Mouse (Mus musculus) heart, postnatal 36 days (tissue): Measurements from ENCODE around the gene Etfrf1. TPM values are rescaled to one million over a fixed set of nuclear protein-coding genes. Genes with fewer than 3 reads are reported as not detected.
A peak's percentile ranks its signal among the peaks of the same experiment; 100 is the strongest.

Experiments used
- DNase-seq, 2 experiments: peaks; one replicate each; pipeline ENCODE4 v3.0.0; 2021 to 2022
- intact Hi-C: fragments of 180-260 bp; cut with DNase I; formaldehyde crosslinking; loops from one replicate; pipeline ENCODE4 v1.15.1; 2025
- total RNA-seq, 2 experiments: library from RNA; stranded (reverse); gene quantifications; 2 replicates each; pipeline ENCODE4 v1.2.3; 2021

Gene Etfrf1
- total RNA-seq, 2 experiments from 2014 or later: 103 to 119 TPM

- intact Hi-C loops: no loop called here
These were observed 4.9 kb downstream of the Etfrf1 start for GRCm38 (mm10) chr6:145215826-145216225.

GRCm38 (mm10) chr6:145224246-145224645, 13.3 kb downstream of the Etfrf1 start:
- intact Hi-C loops: no loop called here
- DNase-seq: no peak

More at GRCm38 (mm10) chr6:145215826-145216225, 4.9 kb downstream of the Etfrf1 start:
- no peak for DNase-seq

GRCm38 (mm10) chr6:145226296-145226695, 15.4 kb downstream of the Etfrf1 start:
- no peak for DNase-seq
- intact Hi-C loops: no loop called here

- intact Hi-C loops: no loop called here
- DNase-seq: no peak
These were observed 23.5 kb downstream of the Etfrf1 start for GRCm38 (mm10) chr6:145234391-145234790.

- intact Hi-C loops: no loop called here
- no peak for DNase-seq
These were observed 24.4 kb downstream of the Etfrf1 start for GRCm38 (mm10) chr6:145235367-145235766.

DNA sequence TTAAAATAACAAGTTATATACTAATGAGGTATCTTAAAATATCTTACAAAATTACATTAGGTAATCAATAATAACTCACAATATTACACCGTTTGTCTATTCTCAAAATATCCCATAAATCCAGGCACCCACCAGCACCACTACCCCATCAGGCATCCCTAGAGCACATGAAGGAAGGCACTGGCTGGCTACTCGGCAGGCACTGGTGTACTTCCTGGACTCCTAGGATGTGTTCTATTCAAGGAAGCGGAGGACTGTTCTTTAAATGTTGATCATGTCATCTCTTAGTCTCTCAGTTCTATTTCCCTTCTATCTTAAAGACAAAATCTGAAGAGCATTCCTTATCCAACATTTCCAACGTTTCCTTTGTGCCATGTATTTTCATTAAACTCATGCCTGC, 26.2 kb downstream of the Etfrf1 start:
- DNase-seq: no peak
- intact Hi-C loops: no loop called here

GRCm38 (mm10) chr6:145240285-145240684, 29.4 kb downstream of the Etfrf1 start:
- intact Hi-C loops: loop anchor here (10.0 kb wide), 1 partner anchor 555 kb away; no protein-coding TSS in a partner anchor
- DNase-seq: no peak

DNA sequence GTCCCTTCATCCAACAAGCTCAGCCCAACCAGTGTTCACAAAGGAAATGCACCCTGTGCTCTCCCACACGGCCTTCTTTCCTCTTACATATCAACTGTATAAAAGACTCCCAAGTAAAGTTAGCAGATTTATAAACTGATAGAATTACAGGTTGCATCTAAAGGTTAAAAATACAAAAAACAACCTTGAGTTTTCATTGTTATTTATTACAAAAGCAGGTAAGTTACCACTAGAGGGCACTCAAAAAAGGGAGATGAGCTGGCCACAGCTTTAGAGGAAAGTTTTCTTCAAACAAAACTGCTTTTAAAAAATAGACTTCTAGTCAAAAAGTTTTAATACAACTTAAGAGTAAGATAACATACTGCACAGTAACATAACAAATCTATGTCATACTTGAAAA, 31.6 kb downstream of the Etfrf1 start:
- DNase-seq: no peak
- intact Hi-C loops: loop anchor here (1.0 to 10.0 kb wide), 2 partner anchors 99 to 552 kb away; no protein-coding TSS in a partner anchor

DNA sequence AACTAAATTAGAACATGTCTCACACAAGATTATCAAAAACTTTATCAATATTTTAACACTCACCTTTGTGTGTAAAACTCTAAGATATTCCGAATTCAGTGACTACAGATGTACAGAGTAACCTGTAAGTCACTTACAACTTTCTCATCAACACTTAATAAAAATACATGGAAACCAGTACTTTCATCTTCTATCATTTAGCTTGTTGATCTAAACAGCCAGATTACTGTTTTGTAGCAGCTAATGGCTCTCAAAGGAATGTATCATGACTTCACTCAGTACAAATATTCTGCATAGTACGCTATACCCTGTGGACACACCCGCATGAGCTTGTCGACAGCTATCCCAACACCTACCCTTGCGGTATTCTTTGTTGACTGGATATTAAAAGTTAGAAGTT, 35.9 kb downstream of the Etfrf1 start:
- intact Hi-C loops: loop anchor here (1.0 to 10.0 kb wide), 3 partner anchors 34 to 548 kb away; no protein-coding TSS in a partner anchor
- no peak for DNase-seq

DNA sequence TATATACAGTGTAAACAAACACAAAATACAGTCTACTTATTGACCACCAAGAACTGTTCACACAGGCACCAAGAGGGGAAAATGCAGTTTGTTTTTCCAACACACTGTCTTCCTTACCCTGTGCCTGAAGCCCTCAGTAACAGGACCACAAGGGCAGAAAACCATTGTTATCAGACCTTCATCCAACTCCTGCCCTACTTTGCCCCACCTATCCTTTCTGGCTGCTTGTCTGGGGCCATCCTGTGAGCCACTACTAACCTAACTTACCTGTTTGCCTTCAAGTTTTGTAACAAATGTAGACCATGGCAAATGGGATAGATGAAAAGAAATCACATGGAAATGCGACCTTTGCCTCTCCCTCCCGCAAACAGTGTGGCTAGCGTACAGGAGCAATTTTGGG, 37.0 kb downstream of the Etfrf1 start:
- DNase-seq: no peak
- intact Hi-C loops: loop anchor here (1.0 to 10.0 kb wide), 3 partner anchors 35 to 547 kb away; no protein-coding TSS in a partner anchor

GRCm38 (mm10) chr6:145249291-145250184, 38.6 kb downstream of the Etfrf1 start:
- peak; percentile 64 to 75 for DNase-seq
- intact Hi-C loops: loop anchor here (2.0 to 10.0 kb wide), 3 partner anchors 91 to 545 kb away; no protein-coding TSS in a partner anchor

GRCm38 (mm10) chr6:145250185-145250791, 39.4 kb downstream of the Etfrf1 start, which contains the start of gene Kras:
Gene Kras (minus strand): TSS chr6:145250239.
- peak; percentile 93 to 94 for DNase-seq
- intact Hi-C loops: loop anchor here (2.0 kb wide), 1 partner anchor 91 kb away; no protein-coding TSS in a partner anchor

GRCm38 (mm10) chr6:145250820-145251219, 39.9 kb downstream of the Etfrf1 start:
- intact Hi-C loops: loop anchor here (2.0 kb wide), 1 partner anchor 90 kb away; no protein-coding TSS in a partner anchor
- no peak for DNase-seq

- intact Hi-C loops: no loop called here
These were observed 45.2 kb downstream of the Etfrf1 start for GRCm38 (mm10) chr6:145255952-145256700.

GRCm38 (mm10) chr6:145256701-145257073, 45.8 kb downstream of the Etfrf1 start:
- no peak for DNase-seq
- intact Hi-C loops: no loop called here

More at GRCm38 (mm10) chr6:145255952-145256700, 45.2 kb downstream of the Etfrf1 start:
- peak; percentile 16 to 30 for DNase-seq

DNA sequence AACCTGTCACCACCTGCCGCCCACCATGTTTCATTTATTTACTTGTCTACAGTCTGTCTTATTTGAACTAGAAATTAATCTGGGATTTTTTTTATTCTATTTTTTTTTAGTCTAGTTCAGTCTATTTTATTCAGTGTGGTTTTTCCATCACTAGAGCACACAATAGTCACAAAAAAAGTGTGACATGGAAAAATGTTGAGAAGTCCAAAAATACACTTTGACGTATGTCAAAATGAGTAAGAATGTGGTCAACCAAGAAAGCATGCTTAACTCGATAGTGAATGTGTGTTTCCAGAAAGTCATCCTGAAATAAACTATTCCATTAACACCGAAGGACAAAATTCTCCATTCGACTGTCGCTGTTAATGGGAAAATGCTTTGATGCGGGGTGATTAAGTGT, 51.4 kb downstream of the Etfrf1 start:
- DNase-seq: no peak
- intact Hi-C loops: no loop called here
